Comparison of ENCODE assay signal across 7 mouse cellular contexts in the genomic region with DNA sequence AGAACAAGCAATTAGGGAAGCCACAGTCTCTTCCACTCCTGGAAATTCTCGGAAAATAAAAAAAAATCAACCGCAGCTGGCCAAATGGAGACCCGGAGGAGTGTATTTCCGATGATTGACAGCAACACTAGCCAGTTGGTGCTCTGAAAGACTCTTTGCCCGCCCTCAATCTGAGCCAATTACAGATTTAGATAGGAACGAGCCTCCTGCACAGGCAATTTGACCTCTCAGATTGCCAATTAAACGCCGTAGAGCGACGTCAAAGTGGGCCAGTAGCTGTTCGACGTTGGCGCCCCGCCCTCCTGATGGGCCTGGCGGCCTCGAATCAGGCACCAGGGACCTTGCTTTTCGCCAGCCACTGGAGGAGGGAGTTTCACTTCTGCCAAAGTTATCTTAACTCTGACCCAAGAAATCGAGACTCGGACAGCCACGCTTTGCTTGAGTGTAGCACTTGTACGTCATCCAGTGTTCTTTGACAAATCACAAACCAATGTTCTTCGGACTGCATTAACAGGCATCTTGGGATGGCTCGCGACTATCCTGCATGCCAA. TPM values are rescaled to one million over a fixed set of nuclear protein-coding genes. Genes with fewer than 3 reads are reported as not detected.
DNase-seq lines count a peak whose midpoint lies in the region; ATAC-seq lines count a peak whose summit lies in the region.

Ppm1k (minus strand) TSS at position 83 of the 551 bp plus-strand sequence.

- H3K4me3 ChIP-seq in embryonic facial prominence, embryonic 11.5 days (ENCODE audit: low read depth, low read length), result peak within 1 kb of the TSS; percentile 67
- H3K4me3 ChIP-seq in limb, embryonic 10.5 days, result peak within 1 kb of the TSS; percentile 73
- H3K4me3 ChIP-seq in midbrain, embryonic 13.5 days (replicated peaks), result peak within 1 kb of the TSS; percentile 86

- no peaks in the 10 kb centered on the region for H3K36me3 ChIP-seq in embryonic facial prominence, embryonic 11.5 days (replicated peaks; ENCODE audit: control insufficient read depth, insufficient read depth, low read depth, low read length)
- no peaks in the 10 kb centered on the region for H3K36me3 ChIP-seq in limb, embryonic 10.5 days
- no peaks in the 10 kb centered on the region for H3K36me3 ChIP-seq in midbrain, embryonic 13.5 days

- peak; percentile 98 for ATAC-seq in embryonic facial prominence, embryonic 11.5 days (replicated peaks; ENCODE audit: insufficient number of reproducible peaks, low FRiP score, low TSS enrichment, low read depth)
- ATAC-seq in granulocyte monocyte progenitor cell, adult 5-6 weeks (replicated peaks; ENCODE audit: poor library complexity, severe bottlenecking), result peak; percentile 90
- ATAC-seq in midbrain, embryonic 13.5 days, result peak; percentile 99

- no peaks in the 10 kb centered on the region for H3K4me1 ChIP-seq in embryonic facial prominence, embryonic 11.5 days (ENCODE audit: control insufficient read depth, insufficient read depth, low read length)
- peaks cover 11% of the 10 kb centered on the region; the same call in 1 of the 2 replicates for H3K4me1 ChIP-seq in limb, embryonic 10.5 days
- peaks cover 13% of the 10 kb centered on the region for H3K4me1 ChIP-seq in midbrain, embryonic 13.5 days (replicated peaks)

- peak within 1 kb of the TSS; percentile 59 for H3K9ac ChIP-seq in embryonic facial prominence, embryonic 11.5 days (replicated peaks; ENCODE audit: low read length)
- H3K9ac ChIP-seq in midbrain, embryonic 13.5 days (replicated peaks), result peak within 1 kb of the TSS; percentile 85

- H3K27me3 ChIP-seq in embryonic facial prominence, embryonic 11.5 days (ENCODE audit: control insufficient read depth, insufficient read depth, low read length), result no peaks in the 10 kb centered on the region
- H3K27me3 ChIP-seq in limb, embryonic 10.5 days (ENCODE audit: low read depth, poor library complexity, severe bottlenecking), result no peaks in the 10 kb centered on the region
- no peaks in the 10 kb centered on the region for H3K27me3 ChIP-seq in midbrain, embryonic 13.5 days

- under 1% methylated on average over 24 of the region's 24 CpGs for WGBS in embryonic facial prominence, embryonic 11.5 days
- WGBS in limb, embryonic 10.5 days, result under 1% methylated on average over 24 of the region's 24 CpGs
- WGBS in midbrain, embryonic 13.5 days, result under 1% methylated on average over 24 of the region's 24 CpGs

- H3K27ac ChIP-seq in embryonic facial prominence, embryonic 11.5 days (replicated peaks; ENCODE audit: low read depth, low read length), result no peak within 1 kb of the TSS; the same call in none of the 2 replicates
- H3K27ac ChIP-seq in limb, embryonic 10.5 days, result peak within 1 kb of the TSS; percentile 85
- H3K27ac ChIP-seq in midbrain, embryonic 13.5 days, result peak within 1 kb of the TSS; percentile 57

- peak within 1 kb of the TSS; percentile 71 for H3K4me2 ChIP-seq in embryonic facial prominence, embryonic 11.5 days (ENCODE audit: low read depth, low read length)
- H3K4me2 ChIP-seq in midbrain, embryonic 13.5 days (replicated peaks), result peak within 1 kb of the TSS; percentile 80

- H3K9me3 ChIP-seq in embryonic facial prominence, embryonic 11.5 days (replicated peaks; ENCODE audit: control insufficient read depth, low read length), result no peaks in the 10 kb centered on the region
- no peaks in the 10 kb centered on the region for H3K9me3 ChIP-seq in limb, embryonic 10.5 days (replicated peaks)
- no peaks in the 10 kb centered on the region for H3K9me3 ChIP-seq in midbrain, embryonic 13.5 days

- peak; percentile 99 for DNase-seq in adrenal gland, postnatal 14 days
- peak; percentile 98 for DNase-seq in embryonic facial prominence, embryonic 11.5 days (ENCODE audit: low spot score)
- DNase-seq in kidney, adult 11 months, result peak; percentile 100
- DNase-seq in limb, embryonic 10.5 days (ENCODE audit: low spot score), result peak; percentile 93
- peak; percentile 90 for DNase-seq in spleen, adult 12 weeks (ENCODE audit: low spot score)

RNA-seq across cellular contexts. Expression of gene Ppm1k, which starts in this region (rescaled TPM):
- total RNA-seq in adrenal gland, postnatal 14 days (2021), result 43.1 and 44.9 TPM in 2 replicates
- polyA plus RNA-seq in embryonic facial prominence, embryonic 11.5 days (2014; fragmentation: Nextera tagmentation; extraction: Ambion mirVana), result 4.3 and 4.4 TPM in 2 replicates
- total RNA-seq in granulocyte monocyte progenitor cell, adult 5-6 weeks (2014; fragmentation: Nextera tagmentation), result 3.8 and 4.1 TPM in 2 replicates
- total RNA-seq in granulocyte monocyte progenitor cell, adult 5-6 weeks (2017), result 21.3 and 30.2 TPM in 2 replicates
- 3.4 and 3.7 TPM in 2 replicates for polyA plus RNA-seq in limb, embryonic 10.5 days (2016; fragmentation: Nextera tagmentation; extraction: Ambion mirVana)
- 6.3 and 7.5 TPM in 2 replicates for polyA plus RNA-seq in midbrain, embryonic 13.5 days (2015; fragmentation: Nextera tagmentation; extraction: Ambion mirVana)
